Mouse (Mus musculus) lung, adult 2 months (tissue): Measurements from ENCODE around the gene Pilra. TPM values are rescaled to one million over a fixed set of nuclear protein-coding genes. Genes with fewer than 3 reads are reported as not detected.

ENCODE experiments used
- DNase-seq: peaks from one replicate; pipeline ENCODE4 v3.0.0; 2022
- H3K4me1 ChIP-seq: fragments of 200-500 bp; 2 replicates; pipeline ENCODE4 v1.6.1; 2011; ENCODE audit warnings: low read length; ENCODE audit not compliant: control insufficient read depth, insufficient read depth
- H3K4me3 ChIP-seq: fragments of 200-500 bp; replicated peaks from 2 replicates; pipeline ENCODE3; 2011; ENCODE audit warnings: low read depth, mild to moderate bottlenecking, control low read depth, low read length; ENCODE audit errors: extremely low read depth
- CTCF ChIP-seq: fragments of 200-500 bp; IDR thresholded peaks from 2 replicates; pipeline ENCODE4 v1.5.1; 2011; ENCODE audit warnings: mild to moderate bottlenecking, low read length, control low read depth; ENCODE audit not compliant: insufficient read depth
- POLR2A ChIP-seq: fragments of 200-500 bp; IDR thresholded peaks from 2 replicates; pipeline ENCODE4 v1.6.1; 2011; ENCODE audit warnings: low read depth, mild to moderate bottlenecking, control low read depth, low read length, borderline replicate concordance; ENCODE audit errors: extremely low read depth
- WGBS: fragments of 180-500 bp; shearing (Covaris S2); methylation state at CpG from one replicate; pipeline ENCODE4 v1.1.7; 2018; 5-methylcytosine and 5-hydroxymethylcytosine counted together
- polyA plus RNA-seq: library from polyadenylated mRNA; depleted of rRNA; stranded (reverse); fragments of >200 nt; gene quantifications from 2 replicates; pipeline ENCODE4 v1.2.3, GENCODE M21; 2012

Pilra gene
- polyA plus RNA-seq, 1 experiment: 27.9 TPM

DNA sequence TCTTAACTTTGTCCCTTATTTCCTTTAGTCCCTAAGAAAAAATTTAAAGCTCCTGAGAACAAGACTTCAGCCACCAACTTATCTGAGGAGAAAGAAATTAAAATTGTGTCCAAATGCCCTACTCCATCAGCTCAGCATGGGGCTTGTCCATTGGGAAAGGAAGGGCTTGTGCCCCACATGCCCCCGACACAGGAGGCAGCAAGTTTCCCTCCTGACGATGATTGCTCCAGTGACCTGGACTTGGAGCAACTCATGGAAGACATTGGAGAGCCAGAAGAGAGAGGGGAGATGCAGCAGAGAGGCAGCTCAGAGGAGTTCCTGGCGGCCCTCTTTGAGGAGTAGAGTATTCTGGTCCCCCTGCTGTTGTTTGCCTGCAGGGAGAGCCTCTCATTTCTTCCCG is 14.0 kb downstream of the Pilra start:
- WGBS: 73% methylated on average over 4 of the region's 4 CpGs
- no peak overlapping the region for H3K4me3 ChIP-seq
- no peak for TF ChIP-seq CTCF
- TF ChIP-seq POLR2A: no peak
- no peak for DNase-seq
- H3K4me1 ChIP-seq: no peaks in the 10 kb centered on the region

DNA sequence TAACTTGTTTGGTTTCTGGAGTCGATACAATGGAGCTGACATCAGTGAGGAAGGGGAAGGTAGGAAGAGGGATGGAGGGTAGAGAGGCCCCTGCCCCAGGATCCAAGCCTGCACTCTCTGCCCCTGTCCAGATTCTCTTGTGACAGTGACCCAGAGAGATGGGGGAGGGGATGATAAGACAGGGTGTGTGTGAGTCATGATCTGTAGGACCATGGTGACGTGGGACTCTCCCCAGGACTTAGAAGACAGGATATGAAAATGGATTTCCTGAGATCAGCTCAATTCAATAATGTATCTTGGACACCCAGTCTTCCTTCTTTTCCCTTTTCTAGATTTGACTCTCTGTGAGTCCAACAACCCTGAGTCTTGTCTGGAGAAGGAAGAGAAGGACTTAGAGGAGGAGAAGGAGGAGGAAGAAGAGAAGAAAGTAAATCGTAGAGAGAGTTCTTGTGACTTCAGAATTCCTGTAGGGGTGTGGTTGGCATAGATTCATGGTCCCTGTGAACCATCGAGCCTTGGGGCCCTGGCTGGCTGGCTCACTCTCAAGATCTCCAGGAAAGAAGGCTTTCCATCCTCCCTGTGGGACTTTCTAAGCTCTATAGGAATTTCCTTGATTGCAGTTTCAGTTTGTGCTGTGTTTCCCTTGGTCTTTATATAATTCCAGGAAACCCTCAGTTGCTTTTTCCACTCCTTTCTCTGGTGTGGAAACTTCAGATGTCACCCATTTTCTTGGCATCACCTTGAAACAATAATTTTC is 18.4 kb downstream of the Pilra start:
- H3K4me3 ChIP-seq: no peak overlapping the region
- no peaks in the 10 kb centered on the region for H3K4me1 ChIP-seq
- TF ChIP-seq POLR2A: no peak
- TF ChIP-seq CTCF: no peak
- no peak for DNase-seq
- 24% methylated on average over 4 of the region's 4 CpGs for WGBS

DNA sequence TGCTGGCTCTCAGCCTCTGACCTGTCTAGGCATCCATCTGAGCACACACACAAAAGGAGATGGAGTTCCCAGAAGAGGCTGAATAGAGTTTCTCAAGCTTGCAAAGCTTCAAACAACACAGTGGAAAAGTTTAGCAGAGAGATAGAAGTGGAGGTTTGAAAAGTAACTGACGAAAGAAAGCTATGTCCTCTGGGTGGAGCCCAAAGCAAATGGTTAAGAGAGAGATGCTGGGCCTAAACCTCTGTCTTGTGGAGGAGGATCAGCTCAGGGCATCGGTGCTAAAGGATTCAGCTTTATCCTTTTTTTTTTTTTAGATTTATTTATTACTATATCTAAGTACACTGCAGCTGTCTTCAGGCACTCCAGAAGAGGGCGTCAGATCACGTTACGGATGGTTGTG is 27.8 kb downstream of the Pilra start:
- TF ChIP-seq CTCF: no peak
- no peak for TF ChIP-seq POLR2A
- WGBS: 90% methylated on average over 5 of the region's 5 CpGs
- no peaks in the 10 kb centered on the region for H3K4me1 ChIP-seq
- H3K4me3 ChIP-seq: no peak overlapping the region
- DNase-seq: no peak

DNA sequence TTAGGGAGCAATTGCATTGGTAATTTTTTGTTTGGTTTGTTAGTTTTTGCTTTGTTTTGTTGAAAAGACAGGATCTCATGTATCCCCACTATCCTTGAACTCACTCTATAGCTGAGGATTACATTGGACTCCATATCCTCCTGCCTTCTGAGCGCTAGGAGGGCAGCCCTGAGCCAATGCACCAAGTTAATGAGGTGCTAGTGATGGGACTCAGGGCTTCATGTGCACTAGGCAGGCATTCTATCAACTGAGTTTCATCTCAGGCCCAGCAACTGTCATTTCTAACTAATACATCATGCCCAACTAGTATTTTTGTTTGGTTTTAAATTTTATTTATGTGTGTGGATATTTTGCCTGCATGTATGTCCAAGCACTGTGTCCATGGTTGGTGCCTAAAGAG is 29.9 kb downstream of the Pilra start:
- Histone ChIP-seq H3K4me3 (no peak overlapping the region), H3K4me1 (no peaks in the 10 kb centered on the region)
- no peak for DNase-seq
- TF ChIP-seq CTCF: no peak
- TF ChIP-seq POLR2A: no peak
- WGBS: 72% methylated on average over 1 of the region's 1 CpGs

DNA sequence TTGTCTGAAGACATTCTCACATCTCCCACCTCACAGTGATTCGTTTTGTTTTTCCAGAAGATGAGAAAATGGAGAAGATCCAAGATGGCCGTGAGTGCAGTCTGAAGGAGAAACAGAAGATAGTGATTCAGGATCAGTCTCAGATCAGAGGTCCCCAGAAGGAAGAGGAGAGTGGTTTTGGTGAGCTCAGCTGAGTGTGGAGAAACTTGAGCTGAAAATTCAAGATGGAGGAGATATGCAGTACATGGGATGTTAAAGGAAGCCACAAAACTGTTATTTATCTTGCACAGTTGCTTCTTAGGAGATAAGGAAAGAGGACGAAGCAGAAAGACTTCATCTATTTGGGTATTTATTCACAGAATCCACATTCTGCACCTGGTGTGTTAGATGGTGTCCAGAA is 35.2 kb downstream of the Pilra start:
- WGBS: 76% methylated on average over 3 of the region's 3 CpGs
- TF ChIP-seq POLR2A (no peak), CTCF (no peak)
- no peak for DNase-seq
- H3K4me1 ChIP-seq: no peaks in the 10 kb centered on the region
- H3K4me3 ChIP-seq: no peak overlapping the region

DNA sequence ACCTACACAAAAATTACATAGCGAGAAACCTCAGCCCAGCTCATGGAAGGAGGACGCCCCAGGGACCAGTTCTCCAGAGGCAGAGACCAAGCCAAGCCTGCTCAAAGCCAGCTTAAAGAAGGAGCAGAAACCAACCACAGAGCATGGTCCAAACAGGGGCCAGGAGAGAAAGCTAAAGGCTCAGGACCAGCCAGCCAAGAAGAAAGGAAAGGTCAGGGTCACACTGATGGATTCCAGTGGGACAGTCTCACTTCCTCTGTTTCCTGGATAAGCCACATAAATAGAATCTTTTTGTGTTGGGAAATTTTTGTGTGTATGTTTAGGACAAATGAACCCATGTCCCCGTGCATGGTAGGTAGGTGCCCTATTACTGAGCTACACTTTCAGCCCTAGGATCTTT is 39.5 kb downstream of the Pilra start:
- DNase-seq: no peak
- TF ChIP-seq POLR2A: no peak
- TF ChIP-seq CTCF: no peak
- Histone ChIP-seq H3K4me1 (no peaks in the 10 kb centered on the region), H3K4me3 (no peak overlapping the region)
- 67% methylated on average over 3 of the region's 3 CpGs for WGBS

DNA sequence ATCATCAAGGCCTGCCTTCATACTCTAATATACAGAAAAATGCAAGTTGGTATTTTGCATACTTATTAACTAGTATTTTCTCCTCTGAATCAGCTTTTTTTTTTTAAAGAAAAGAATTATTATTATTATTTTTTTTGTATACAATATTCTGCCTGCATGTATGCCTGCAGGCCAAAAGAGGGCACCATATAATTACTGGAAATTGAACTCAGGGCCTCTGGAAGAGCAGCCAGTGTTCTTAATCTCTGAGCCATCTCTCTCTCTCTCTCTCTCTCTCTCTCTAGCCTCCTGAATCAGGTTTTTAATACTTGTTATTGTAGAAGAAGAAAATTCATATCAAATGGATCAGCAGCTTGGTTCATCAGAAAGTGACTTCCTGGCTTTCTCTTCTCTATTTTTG is 44.5 kb downstream of the Pilra start:
- H3K4me1 ChIP-seq: no peaks in the 10 kb centered on the region
- no peak overlapping the region for H3K4me3 ChIP-seq
- DNase-seq: no peak
- TF ChIP-seq CTCF (no peak), POLR2A (no peak)

DNA sequence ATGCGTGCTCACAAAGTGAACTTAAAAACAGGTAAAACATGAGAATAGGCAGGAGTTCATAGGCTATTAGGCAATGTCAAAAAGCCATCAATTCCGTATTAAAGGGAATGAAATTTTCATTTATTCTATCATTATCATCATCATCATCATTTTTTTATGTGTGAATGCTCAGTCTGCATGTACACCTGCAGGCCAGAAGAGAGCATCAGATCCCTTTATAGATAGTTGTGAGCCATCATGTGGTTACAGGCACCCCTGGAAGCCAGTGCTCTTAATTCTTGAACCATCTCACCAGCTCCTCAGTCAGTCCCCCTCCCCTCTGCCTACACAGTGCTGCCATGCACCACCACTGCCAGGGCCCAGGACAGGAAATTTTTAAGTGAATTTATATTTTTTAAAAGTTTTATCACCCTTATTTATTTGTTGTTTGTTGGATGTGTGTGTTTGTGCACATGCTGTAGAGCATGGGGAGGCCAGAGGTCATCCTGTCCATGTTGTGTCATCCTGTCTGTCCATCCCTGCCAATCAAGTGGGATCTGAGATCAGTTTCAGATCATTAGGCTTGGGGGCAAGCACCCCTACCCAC is 47.0 kb downstream of the Pilra start:
- DNase-seq: no peak
- Histone ChIP-seq H3K4me1 (peaks cover 13% of the 10 kb centered on the region), H3K4me3 (no peak overlapping the region)
- WGBS: 93% methylated on average over 2 of the region's 2 CpGs
- TF ChIP-seq CTCF: no peak
- no peak for TF ChIP-seq POLR2A

DNA sequence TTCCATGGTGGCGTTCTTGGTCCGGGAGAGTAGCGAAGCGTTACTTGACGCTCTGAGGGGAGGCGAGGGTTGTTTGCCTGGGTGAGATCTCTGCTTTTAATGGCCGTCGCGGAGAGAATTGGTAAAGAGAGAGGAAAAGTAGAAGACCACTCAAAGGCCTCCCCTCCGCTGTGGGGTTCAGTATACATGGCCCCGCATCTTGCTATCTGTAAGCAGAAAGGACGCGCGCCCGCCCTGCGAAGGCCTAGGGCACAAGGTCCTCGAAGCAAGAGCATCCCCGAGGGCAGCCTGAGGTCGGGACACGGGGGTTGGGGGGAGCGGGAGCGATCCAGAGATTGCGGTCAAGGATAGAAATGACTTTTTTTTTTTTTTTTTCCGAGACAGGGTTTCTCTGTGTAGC is 47.9 kb downstream of the Pilra start:
- 71% methylated on average over 24 of the region's 24 CpGs for WGBS
- Histone ChIP-seq H3K4me3 (no peak overlapping the region), H3K4me1 (peaks cover 19% of the 10 kb centered on the region)
- no peak for DNase-seq
- TF ChIP-seq POLR2A: no peak
- no peak for TF ChIP-seq CTCF
